Mouse (Mus musculus): ENCODE results near the gene Prim2. TPM values are rescaled to one million over a fixed set of nuclear protein-coding genes. Genes with fewer than 3 reads are reported as not detected.

The Prim2 gene
- polyA plus RNA-seq (2015; fragmentation: Nextera tagmentation; extraction: Ambion mirVana), result 21.0 and 21.7 TPM in 2 replicates

- Histone ChIP-seq H3K4me2 (peak within 1 kb of the TSS; percentile 77), H3K9me3 (no peaks in the 10 kb centered on the region), H3K36me3 (replicated peaks) (peaks cover 3% of the 10 kb centered on the region; the same call in 1 of the 2 replicates), H3K4me3 (peak within 1 kb of the TSS; percentile 84), H3K27me3 (replicated peaks) (no peaks in the 10 kb centered on the region), H3K4me1 (peaks cover 11% of the 10 kb centered on the region), H3K27ac (peak within 1 kb of the TSS; percentile 96), H3K9ac (peak within 1 kb of the TSS; percentile 84)
- peak; percentile 95 for ATAC-seq (replicated peaks)
- WGBS, result under 1% methylated on average over 26 of the region's 26 CpGs
Observed at GRCm38 (mm10) chr1:33669708-33670141, at the start of gene Prim2. Gene Prim2 (minus strand): TSS chr1:33669795.

- WGBS, result 88% methylated on average over 1 of the region's 1 CpGs
- no peak overlapping the region for H3K4me2 ChIP-seq
- H3K27ac ChIP-seq, result no peak overlapping the region
- no peak for ATAC-seq (replicated peaks)
- no peaks in the 10 kb centered on the region for H3K36me3 ChIP-seq (replicated peaks)
- no peaks in the 10 kb centered on the region for H3K27me3 ChIP-seq (replicated peaks)
- H3K9me3 ChIP-seq, result no peaks in the 10 kb centered on the region
- H3K9ac ChIP-seq, result no peak overlapping the region
- no peak overlapping the region for H3K4me3 ChIP-seq
- peaks cover 20% of the 10 kb centered on the region for H3K4me1 ChIP-seq
Observed at GRCm38 (mm10) chr1:33717636-33718035, 48.0 kb upstream of the Prim2 start.

- peaks cover 5% of the 10 kb centered on the region; the same call in 1 of the 2 replicates for H3K4me1 ChIP-seq
- no peak for ATAC-seq (replicated peaks)
- H3K9me3 ChIP-seq, result no peaks in the 10 kb centered on the region
- no peaks in the 10 kb centered on the region for H3K36me3 ChIP-seq (replicated peaks)
- no peak overlapping the region for H3K27ac ChIP-seq
- H3K4me3 ChIP-seq, result no peak overlapping the region
- H3K27me3 ChIP-seq (replicated peaks), result no peaks in the 10 kb centered on the region
- WGBS, result 6% methylated on average over 10 of the region's 10 CpGs
- H3K9ac ChIP-seq, result no peak overlapping the region
- peak overlapping the region; percentile 25; the same call in 1 of the 2 replicates for H3K4me2 ChIP-seq
Observed at GRCm38 (mm10) chr1:33714796-33715195, 45.2 kb upstream of the Prim2 start.

GRCm38 (mm10) chr1:33712026-33712425, 42.4 kb upstream of the Prim2 start:
- Histone ChIP-seq H3K4me1 (no peaks in the 10 kb centered on the region; the same call in 1 of the 2 replicates), H3K36me3 (replicated peaks) (no peaks in the 10 kb centered on the region), H3K27ac (no peak overlapping the region), H3K9ac (no peak overlapping the region), H3K4me3 (no peak overlapping the region), H3K27me3 (replicated peaks) (no peaks in the 10 kb centered on the region), H3K4me2 (no peak overlapping the region), H3K9me3 (no peaks in the 10 kb centered on the region)
- ATAC-seq (replicated peaks), result no peak
- WGBS, result 88% methylated on average over 5 of the region's 5 CpGs

GRCm38 (mm10) chr1:33709615-33710014, 40.0 kb upstream of the Prim2 start:
- 80% methylated on average over 2 of the region's 2 CpGs for WGBS
- no peaks in the 10 kb centered on the region for H3K27me3 ChIP-seq (replicated peaks)
- H3K9ac ChIP-seq, result no peak overlapping the region
- ATAC-seq (replicated peaks), result no peak
- no peak overlapping the region for H3K4me2 ChIP-seq
- no peak overlapping the region for H3K27ac ChIP-seq
- no peaks in the 10 kb centered on the region for H3K9me3 ChIP-seq
- no peaks in the 10 kb centered on the region for H3K36me3 ChIP-seq (replicated peaks)
- H3K4me3 ChIP-seq, result no peak overlapping the region
- no peaks in the 10 kb centered on the region for H3K4me1 ChIP-seq

GRCm38 (mm10) chr1:33701244-33701643, 31.6 kb upstream of the Prim2 start:
- Histone ChIP-seq H3K9me3 (no peaks in the 10 kb centered on the region), H3K4me1 (no peaks in the 10 kb centered on the region), H3K27ac (no peak overlapping the region), H3K36me3 (replicated peaks) (no peaks in the 10 kb centered on the region), H3K4me2 (no peak overlapping the region), H3K9ac (no peak overlapping the region), H3K4me3 (no peak overlapping the region), H3K27me3 (replicated peaks) (no peaks in the 10 kb centered on the region)
- 80% methylated on average over 3 of the region's 3 CpGs for WGBS
- ATAC-seq (replicated peaks), result no peak

- no peaks in the 10 kb centered on the region for H3K27me3 ChIP-seq (replicated peaks)
- 91% methylated on average over 2 of the region's 2 CpGs for WGBS
- no peaks in the 10 kb centered on the region for H3K9me3 ChIP-seq
- no peak overlapping the region for H3K27ac ChIP-seq
- no peak overlapping the region for H3K4me3 ChIP-seq
- no peaks in the 10 kb centered on the region for H3K36me3 ChIP-seq (replicated peaks)
- H3K4me2 ChIP-seq, result no peak overlapping the region
- no peaks in the 10 kb centered on the region for H3K4me1 ChIP-seq
- no peak for ATAC-seq (replicated peaks)
- no peak overlapping the region for H3K9ac ChIP-seq
Observed at GRCm38 (mm10) chr1:33696016-33696415, 26.4 kb upstream of the Prim2 start.

GRCm38 (mm10) chr1:33693893-33694292, 24.3 kb upstream of the Prim2 start:
- Histone ChIP-seq H3K36me3 (replicated peaks) (no peaks in the 10 kb centered on the region), H3K9ac (no peak overlapping the region), H3K27ac (no peak overlapping the region), H3K4me2 (no peak overlapping the region), H3K4me3 (no peak overlapping the region), H3K9me3 (no peaks in the 10 kb centered on the region), H3K27me3 (replicated peaks) (no peaks in the 10 kb centered on the region), H3K4me1 (no peaks in the 10 kb centered on the region)
- no peak for ATAC-seq (replicated peaks)
- WGBS, result 84% methylated on average over 3 of the region's 3 CpGs

GRCm38 (mm10) chr1:33690087-33690448, 20.5 kb upstream of the Prim2 start:
- ATAC-seq (replicated peaks), result no peak
- Histone ChIP-seq H3K4me3 (no peak overlapping the region), H3K9me3 (no peaks in the 10 kb centered on the region), H3K4me1 (no peaks in the 10 kb centered on the region), H3K27ac (no peak overlapping the region), H3K4me2 (no peak overlapping the region), H3K36me3 (replicated peaks) (no peaks in the 10 kb centered on the region), H3K27me3 (replicated peaks) (no peaks in the 10 kb centered on the region), H3K9ac (no peak overlapping the region)
- 54% methylated on average over 4 of the region's 4 CpGs for WGBS

- no peak for ATAC-seq (replicated peaks)
- 89% methylated on average over 8 of the region's 8 CpGs for WGBS
- Histone ChIP-seq H3K4me1 (no peaks in the 10 kb centered on the region), H3K27me3 (replicated peaks) (no peaks in the 10 kb centered on the region), H3K27ac (no peak overlapping the region), H3K9ac (no peak overlapping the region), H3K9me3 (no peaks in the 10 kb centered on the region), H3K4me2 (no peak overlapping the region), H3K4me3 (no peak overlapping the region), H3K36me3 (replicated peaks) (no peaks in the 10 kb centered on the region)
Observed at GRCm38 (mm10) chr1:33689446-33690086, 20.0 kb upstream of the Prim2 start.

- no peaks in the 10 kb centered on the region for H3K36me3 ChIP-seq (replicated peaks)
- H3K9me3 ChIP-seq, result no peaks in the 10 kb centered on the region
- no peak overlapping the region for H3K4me2 ChIP-seq
- no peak for ATAC-seq (replicated peaks)
- H3K9ac ChIP-seq, result no peak overlapping the region
- no peaks in the 10 kb centered on the region for H3K27me3 ChIP-seq (replicated peaks)
- no peak overlapping the region for H3K4me3 ChIP-seq
- no peak overlapping the region for H3K27ac ChIP-seq
- WGBS, result 75% methylated on average over 2 of the region's 2 CpGs
- no peaks in the 10 kb centered on the region for H3K4me1 ChIP-seq
Observed at GRCm38 (mm10) chr1:33688810-33689209, 19.2 kb upstream of the Prim2 start.

GRCm38 (mm10) chr1:33684459-33684858, 14.9 kb upstream of the Prim2 start:
- no peak overlapping the region for H3K4me3 ChIP-seq
- H3K9me3 ChIP-seq, result no peaks in the 10 kb centered on the region
- WGBS, result 71% methylated on average over 8 of the region's 8 CpGs
- no peak for ATAC-seq (replicated peaks)
- H3K36me3 ChIP-seq (replicated peaks), result no peaks in the 10 kb centered on the region
- no peaks in the 10 kb centered on the region for H3K4me1 ChIP-seq
- H3K27ac ChIP-seq, result no peak overlapping the region
- no peaks in the 10 kb centered on the region for H3K27me3 ChIP-seq (replicated peaks)
- H3K4me2 ChIP-seq, result no peak overlapping the region
- H3K9ac ChIP-seq, result no peak overlapping the region

GRCm38 (mm10) chr1:33680890-33681289, 11.3 kb upstream of the Prim2 start:
- Histone ChIP-seq H3K4me3 (no peak overlapping the region), H3K4me2 (no peak overlapping the region), H3K27ac (no peak overlapping the region), H3K36me3 (replicated peaks) (no peaks in the 10 kb centered on the region), H3K9me3 (no peaks in the 10 kb centered on the region), H3K27me3 (replicated peaks) (no peaks in the 10 kb centered on the region), H3K4me1 (no peaks in the 10 kb centered on the region), H3K9ac (no peak overlapping the region)
- no peak for ATAC-seq (replicated peaks)
- WGBS, result 93% methylated on average over 7 of the region's 7 CpGs
